Mouse (Mus musculus): ENCODE data around the gene Arl5c.

- peak; percentile 24 for TF ChIP-seq CTCF (IDR thresholded peaks at IDR 0.05; ENCODE audit: low read depth)
- TF ChIP-seq EP300 (optimal IDR thresholded peaks at IDR 0.05) = no peak
Observed at GRCm38 (mm10) chr11:98020710-98021109, 24.7 kb upstream of the Arl5c start.
